Mouse (Mus musculus) activated CD4-positive, CD25-positive, alpha-beta regulatory T cell, adult 9 weeks (primary cell): ENCODE results near the gene Abcg4. TPM values are rescaled to one million over a fixed set of nuclear protein-coding genes. Genes with fewer than 3 reads are reported as not detected.

ENCODE experiments used
- polyA plus RNA-seq: library from polyadenylated mRNA; unstranded; fragments of 100-300 nt; shearing (Covaris generic); gene quantifications from one replicate; pipeline ENCODE4 v1.2.1, GENCODE M21; 2017

The Abcg4 gene
- 0.32 TPM for polyA plus RNA-seq

DNA sequence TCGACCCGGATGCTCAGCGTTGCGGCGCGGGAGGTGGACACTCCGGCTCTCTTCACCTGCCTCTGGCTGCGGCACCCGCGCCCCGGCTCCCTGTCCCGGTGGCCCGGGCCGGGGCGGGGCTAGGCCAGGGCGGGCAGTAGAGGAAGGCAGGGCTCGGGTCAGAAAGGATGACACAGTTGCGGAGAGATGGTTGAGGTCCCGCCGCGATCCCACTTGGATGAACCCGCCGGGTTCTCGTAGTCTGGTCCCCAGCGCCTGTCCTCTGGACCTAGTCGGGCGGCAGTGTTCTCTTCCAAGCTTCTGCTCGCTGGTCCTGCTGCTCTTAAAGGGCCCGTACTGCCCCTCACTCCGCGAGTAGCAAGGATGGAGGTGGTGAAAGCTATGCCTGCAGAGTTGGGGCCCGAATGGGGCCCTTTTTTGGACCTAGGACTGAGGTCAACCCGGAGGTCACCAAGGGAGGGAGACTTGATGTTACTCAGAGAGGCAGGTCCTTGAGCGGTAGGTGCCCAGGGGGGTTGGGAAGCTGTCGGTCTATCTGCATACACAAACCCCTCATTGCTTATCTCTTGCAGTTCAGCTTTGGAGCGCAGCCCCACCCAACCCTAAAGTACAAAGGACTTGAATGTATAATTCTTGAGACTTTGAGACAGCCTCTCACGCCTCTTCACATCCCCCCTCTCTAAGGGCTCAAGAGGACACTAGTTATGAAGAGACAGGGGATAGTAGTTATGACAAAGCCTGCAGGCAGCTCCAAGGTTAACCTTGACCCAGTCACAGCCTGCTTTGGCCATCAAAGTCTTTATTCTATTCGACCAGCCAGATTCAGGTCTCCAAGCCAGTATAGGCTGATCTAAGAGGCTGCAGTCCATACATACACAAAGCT is at the start of gene Abcg4:
Gene Abcg4 (minus strand): TSS at position 540 of the 883 bp plus-strand sequence.

GRCm38 (mm10) chr9:44334396-44335330 is 46.2 kb upstream of the Abcg4 start, which contains the start of gene H2afx:
Gene H2afx (plus strand): TSS chr9:44334694.

GRCm38 (mm10) chr9:44325768-44326370 is 37.5 kb upstream of the Abcg4 start, which contains the start of gene Dpagt1:
Gene Dpagt1 (plus strand): TSS chr9:44326019.

GRCm38 (mm10) chr9:44319887-44320798 is 31.7 kb upstream of the Abcg4 start, which contains the start of gene C2cd2l:
Gene C2cd2l (minus strand): TSS chr9:44320285.

DNA sequence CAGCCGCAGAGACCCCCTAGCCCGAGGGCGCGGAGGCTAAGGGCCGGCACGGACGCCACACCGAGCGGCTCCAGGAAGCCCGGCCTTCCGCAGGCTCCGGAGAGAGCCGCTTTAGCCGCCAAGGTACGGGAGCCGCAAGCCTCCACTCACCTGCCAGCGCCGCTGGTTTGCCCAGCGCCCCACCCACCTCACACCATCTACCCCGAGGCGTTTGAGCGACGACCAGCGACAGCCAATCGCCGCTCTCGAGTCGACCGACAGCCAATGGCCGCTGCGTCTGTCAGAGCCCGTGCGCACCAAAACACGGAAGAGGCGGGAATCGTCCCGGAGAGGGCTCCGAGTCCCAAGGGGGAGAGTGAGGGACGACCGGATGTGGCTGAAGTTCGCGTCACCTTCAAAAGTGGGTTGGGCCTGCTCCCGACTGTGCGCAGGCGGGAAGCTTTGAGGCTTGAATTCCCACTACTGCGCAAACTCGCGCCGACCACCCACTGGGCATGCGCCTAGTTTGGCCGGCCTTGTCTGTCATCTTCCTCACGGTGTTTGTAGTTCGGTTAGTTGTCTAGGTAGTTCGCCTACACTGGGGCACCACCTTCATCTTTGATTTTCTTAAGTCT is 17.2 kb upstream of the Abcg4 start, which contains the start of gene Hinfp:
Gene Hinfp (minus strand): TSS at position 206 of the 614 bp plus-strand sequence.

DNA sequence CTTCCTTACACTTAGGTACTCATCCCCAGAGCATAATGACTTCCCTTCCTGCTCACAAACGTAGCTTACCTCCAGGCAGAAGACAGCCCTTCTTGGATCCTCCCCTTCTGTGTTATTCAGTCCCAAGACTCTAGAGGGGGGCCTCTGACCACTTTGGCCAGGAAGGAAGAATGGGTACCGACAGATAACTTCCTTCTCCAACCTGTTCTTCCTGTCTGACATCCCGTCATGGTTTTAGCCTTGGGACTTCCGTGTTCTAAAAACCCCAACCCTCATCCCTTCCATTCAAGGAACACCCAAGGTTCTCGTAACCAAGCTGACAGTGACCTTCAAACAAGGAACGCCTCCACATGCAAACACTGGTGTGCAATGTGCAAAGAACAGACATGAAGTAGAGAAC is 20.0 kb downstream of the Abcg4 start, which contains the start of gene Nlrx1:
Gene Nlrx1 (minus strand): TSS at position 168 of the 400 bp plus-strand sequence.

DNA sequence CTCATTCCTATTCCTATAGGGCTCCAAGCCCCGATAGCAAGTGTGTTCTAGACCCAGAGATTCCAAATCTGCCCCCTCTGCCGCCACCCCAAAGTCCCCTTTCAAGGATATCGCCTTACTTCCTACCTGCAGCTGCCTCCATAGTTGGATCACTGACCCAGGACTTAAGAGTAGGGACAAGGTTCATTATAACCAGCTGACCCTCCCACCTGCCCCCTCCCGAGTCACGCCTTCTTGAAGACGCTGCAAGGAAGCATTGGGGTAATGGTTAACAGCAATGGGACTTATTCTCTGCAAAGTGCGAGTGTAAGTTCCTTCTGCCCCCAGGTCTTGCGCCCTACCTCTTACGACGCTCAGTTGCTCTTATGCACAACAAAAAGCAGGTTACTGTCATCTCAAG is 37.1 kb downstream of the Abcg4 start, which contains the start of gene Pdzd3:
Gene Pdzd3 (minus strand): TSS at position 158 of the 400 bp plus-strand sequence.

DNA sequence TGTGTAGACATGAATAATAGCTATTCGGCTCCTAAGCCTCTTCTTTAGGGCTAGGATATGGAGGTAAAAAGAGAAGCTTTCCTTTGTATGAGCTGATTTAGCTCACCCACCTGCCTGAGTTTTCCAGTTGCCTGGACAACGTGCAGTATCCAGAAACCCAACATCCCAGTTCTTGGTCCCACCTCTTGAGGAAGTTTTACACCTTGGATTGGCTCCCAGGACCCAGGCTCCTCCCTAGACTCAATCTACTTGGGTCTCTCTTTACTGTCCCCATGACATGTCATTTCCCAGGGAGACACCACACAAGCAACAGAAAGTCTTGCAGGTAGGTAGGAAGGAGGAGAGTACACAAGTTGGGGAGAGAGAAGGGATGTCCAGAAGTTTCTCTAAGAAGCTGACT is 48.0 kb downstream of the Abcg4 start, which contains the start of gene Ccdc153:
Gene Ccdc153 (plus strand): TSS at position 278 of the 400 bp plus-strand sequence.

DNA sequence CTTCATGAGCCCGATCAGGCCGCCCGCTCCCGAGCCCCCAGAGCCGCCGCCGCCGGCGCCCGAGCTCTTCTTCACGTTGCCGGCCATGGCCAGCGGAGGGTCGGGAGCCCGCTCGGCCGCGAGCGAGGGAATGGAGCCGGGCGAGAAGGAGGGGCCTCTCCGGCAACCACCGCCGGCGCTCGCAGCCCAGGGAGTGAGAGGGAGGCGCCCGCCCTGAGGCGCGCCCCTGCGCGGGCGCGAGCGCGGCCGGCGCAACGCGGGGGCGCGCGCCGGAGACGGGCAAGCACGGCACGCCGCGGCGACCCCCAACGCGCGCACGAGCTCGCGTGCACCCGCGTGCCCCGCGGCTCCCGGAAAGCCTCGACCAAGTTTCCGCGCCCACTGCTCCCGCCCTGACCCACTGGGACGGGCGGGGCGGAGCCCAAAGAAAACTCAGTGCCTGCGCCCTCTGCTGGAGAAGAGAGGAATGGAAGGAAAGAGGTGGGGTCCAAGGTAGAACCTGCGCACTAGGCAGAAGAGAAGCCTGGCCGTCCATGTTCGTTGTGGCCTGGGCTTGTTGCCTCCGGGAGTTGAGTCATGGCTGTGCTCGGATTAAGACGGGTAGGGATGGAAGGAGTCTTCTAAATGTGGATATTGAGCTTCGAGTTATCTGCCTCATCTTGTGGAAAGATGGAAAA is 54.5 kb downstream of the Abcg4 start, which contains the start of gene Cbl:
Gene Cbl (minus strand): TSS at position 248 of the 677 bp plus-strand sequence.

Other genes starting within 250 kb of the Abcg4 start
- 149 TPM for gene Thy1, start 245.2 kb downstream of the Abcg4 start, polyA plus RNA-seq
- gene Usp2, start 221.6 kb downstream of the Abcg4 start, polyA plus RNA-seq = 1.9 TPM
- not detected for gene Mfrp, start 186.9 kb downstream of the Abcg4 start, polyA plus RNA-seq
- gene C1qtnf5, start 181.4 kb downstream of the Abcg4 start, polyA plus RNA-seq = not detected
- not detected for gene Gm49380, start 175.1 kb downstream of the Abcg4 start, polyA plus RNA-seq
- gene Rnf26, start 175.1 kb downstream of the Abcg4 start, polyA plus RNA-seq = 11.6 TPM
- not detected for gene Mcam, start 154.1 kb downstream of the Abcg4 start, polyA plus RNA-seq
- 33.6 TPM for gene Cbl, start 54.6 kb downstream of the Abcg4 start, polyA plus RNA-seq
- not detected for gene Ccdc153, start 47.9 kb downstream of the Abcg4 start, polyA plus RNA-seq
- gene Pdzd3, start 37.1 kb downstream of the Abcg4 start, polyA plus RNA-seq = 0.21 TPM
- 12.2 TPM for gene Nlrx1, start 20.0 kb downstream of the Abcg4 start, polyA plus RNA-seq
- 32.9 TPM for gene Hinfp, start 17.1 kb upstream of the Abcg4 start, polyA plus RNA-seq
- 8.9 TPM for gene C2cd2l, start 31.7 kb upstream of the Abcg4 start, polyA plus RNA-seq
- 24.2 TPM for gene Dpagt1, start 37.4 kb upstream of the Abcg4 start, polyA plus RNA-seq
- 27.0 TPM for gene H2afx, start 46.1 kb upstream of the Abcg4 start, polyA plus RNA-seq
- 34.4 TPM for gene Hmbs, start 55.6 kb upstream of the Abcg4 start, polyA plus RNA-seq
- 73.3 TPM for gene Vps11, start 73.1 kb upstream of the Abcg4 start, polyA plus RNA-seq
- gene Hyou1, start 90.9 kb upstream of the Abcg4 start, polyA plus RNA-seq = 29.2 TPM
- gene Slc37a4, start 108.2 kb upstream of the Abcg4 start, polyA plus RNA-seq = 31.3 TPM
- 1,803 TPM for gene Rps25, start 118.5 kb upstream of the Abcg4 start, polyA plus RNA-seq
- 137 TPM for gene Trappc4, start 119.0 kb upstream of the Abcg4 start, polyA plus RNA-seq
- gene Ccdc84, start 130.0 kb upstream of the Abcg4 start, polyA plus RNA-seq = 59.5 TPM
- gene Foxr1, start 152.5 kb upstream of the Abcg4 start, polyA plus RNA-seq = 0.18 TPM
- gene Upk2, start 166.4 kb upstream of the Abcg4 start, polyA plus RNA-seq = not detected
- gene Bcl9l, start 194.2 kb upstream of the Abcg4 start, polyA plus RNA-seq = 10.4 TPM